Mouse (Mus musculus): ENCODE measurements around the gene Jpt1.

GRCm38 (mm10) chr11:115473626-115474275, 40.4 kb downstream of the Jpt1 start:
- TF ChIP-seq CTCF (IDR thresholded peaks at IDR 0.05; ENCODE audit: borderline replicate concordance, extremely low read depth, insufficient read depth, insufficient read length) (peak; percentile 97), POLR2A (IDR thresholded peaks at IDR 0.05; ENCODE audit: borderline replicate concordance, extremely low read depth, insufficient read depth, insufficient read length, poor library complexity, severe bottlenecking) (no peak)

Data from brain, embryonic 14.5 days (tissue).